Mouse (Mus musculus): ENCODE data around the gene Thy1. TPM values are rescaled to one million over a fixed set of nuclear protein-coding genes. Genes with fewer than 3 reads are reported as not detected.

Gene Thy1
- polyA plus RNA-seq, 1 experiment from 2014 or later = 2.4 TPM

DNA sequence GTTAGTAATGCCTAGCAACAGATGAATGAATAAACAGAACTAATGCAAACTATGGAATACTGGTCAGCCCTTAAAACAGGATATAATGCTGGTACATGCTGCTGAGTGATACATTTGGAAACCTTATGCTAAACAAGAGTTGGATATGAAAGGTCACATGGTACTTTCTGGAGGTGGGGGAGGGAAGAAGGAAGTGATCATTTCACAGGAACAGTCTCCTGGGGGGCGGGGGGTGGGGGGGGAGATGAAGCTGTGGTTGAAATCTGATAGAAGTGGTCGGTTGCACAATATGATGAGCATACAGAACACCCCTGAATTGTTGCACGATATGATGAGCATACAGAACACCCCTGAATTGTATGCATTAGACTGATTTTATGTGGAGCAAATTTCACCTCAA is 19.1 kb upstream of the Thy1 start:
- H3K9ac ChIP-seq (replicated peaks; ENCODE audit: low read length) = no peak overlapping the region
- H3K4me1 ChIP-seq (ENCODE audit: control insufficient read depth, insufficient read depth, low read length) = no peaks in the 10 kb centered on the region
- no peak overlapping the region for H3K4me3 ChIP-seq (ENCODE audit: low read depth, low read length)
- 67% methylated on average over 3 of the region's 3 CpGs for WGBS
- H3K27me3 ChIP-seq (ENCODE audit: control insufficient read depth, insufficient read depth, low read length) = no peaks in the 10 kb centered on the region
- H3K27ac ChIP-seq (replicated peaks; ENCODE audit: low read depth, low read length) = no peak overlapping the region
- H3K9me3 ChIP-seq (replicated peaks; ENCODE audit: control insufficient read depth, low read length) = no peaks in the 10 kb centered on the region
- H3K36me3 ChIP-seq (replicated peaks; ENCODE audit: control insufficient read depth, insufficient read depth, low read depth, low read length) = no peaks in the 10 kb centered on the region
- no peak overlapping the region for H3K4me2 ChIP-seq (ENCODE audit: low read depth, low read length)
- ATAC-seq (replicated peaks; ENCODE audit: insufficient number of reproducible peaks, low FRiP score, low TSS enrichment, low read depth) = no peak
- no peak for DNase-seq (ENCODE audit: low spot score)

GRCm38 (mm10) chr9:44029580-44030236 is 13.5 kb upstream of the Thy1 start:
- Histone ChIP-seq H3K4me3 (ENCODE audit: low read depth, low read length) (no peak overlapping the region), H3K9me3 (replicated peaks; ENCODE audit: control insufficient read depth, low read length) (no peaks in the 10 kb centered on the region), H3K4me2 (ENCODE audit: low read depth, low read length) (no peak overlapping the region), H3K27me3 (ENCODE audit: control insufficient read depth, insufficient read depth, low read length) (no peaks in the 10 kb centered on the region), H3K36me3 (replicated peaks; ENCODE audit: control insufficient read depth, insufficient read depth, low read depth, low read length) (no peaks in the 10 kb centered on the region), H3K27ac (replicated peaks; ENCODE audit: low read depth, low read length) (no peak overlapping the region), H3K4me1 (ENCODE audit: control insufficient read depth, insufficient read depth, low read length) (no peaks in the 10 kb centered on the region), H3K9ac (replicated peaks; ENCODE audit: low read length) (no peak overlapping the region)
- DNase-seq (ENCODE audit: low spot score) = no peak
- 60% methylated on average over 5 of the region's 5 CpGs for WGBS
- ATAC-seq (replicated peaks; ENCODE audit: insufficient number of reproducible peaks, low FRiP score, low TSS enrichment, low read depth) = no peak

DNA sequence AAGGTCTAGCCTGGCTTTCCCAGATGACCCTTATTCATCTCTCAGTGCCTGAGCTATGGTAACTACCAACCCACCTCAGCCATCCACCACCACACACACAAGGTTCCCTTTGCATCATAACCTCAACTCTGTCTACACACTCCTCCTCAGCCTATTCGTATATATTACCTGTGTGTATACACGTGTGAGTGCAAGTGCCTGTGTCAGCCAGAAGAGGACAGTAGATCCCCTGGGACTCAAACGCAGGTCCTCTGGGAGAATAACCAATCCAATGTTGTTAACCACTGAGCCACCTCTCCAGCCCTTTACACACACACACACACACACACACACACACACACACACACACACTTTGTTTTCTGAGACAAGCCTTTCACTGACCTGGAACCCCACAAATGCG is 12.5 kb upstream of the Thy1 start:
- Histone ChIP-seq H3K27me3 (ENCODE audit: control insufficient read depth, insufficient read depth, low read length) (no peaks in the 10 kb centered on the region), H3K9me3 (replicated peaks; ENCODE audit: control insufficient read depth, low read length) (no peaks in the 10 kb centered on the region), H3K4me2 (ENCODE audit: low read depth, low read length) (no peak overlapping the region), H3K4me3 (ENCODE audit: low read depth, low read length) (no peak overlapping the region), H3K9ac (replicated peaks; ENCODE audit: low read length) (no peak overlapping the region), H3K36me3 (replicated peaks; ENCODE audit: control insufficient read depth, insufficient read depth, low read depth, low read length) (no peaks in the 10 kb centered on the region), H3K27ac (replicated peaks; ENCODE audit: low read depth, low read length) (no peak overlapping the region), H3K4me1 (ENCODE audit: control insufficient read depth, insufficient read depth, low read length) (no peaks in the 10 kb centered on the region)
- ATAC-seq (replicated peaks; ENCODE audit: insufficient number of reproducible peaks, low FRiP score, low TSS enrichment, low read depth) = no peak
- 91% methylated on average over 4 of the region's 4 CpGs for WGBS
- no peak for DNase-seq (ENCODE audit: low spot score)

GRCm38 (mm10) chr9:44031079-44031478 is 12.1 kb upstream of the Thy1 start:
- Histone ChIP-seq H3K4me1 (ENCODE audit: control insufficient read depth, insufficient read depth, low read length) (no peaks in the 10 kb centered on the region), H3K36me3 (replicated peaks; ENCODE audit: control insufficient read depth, insufficient read depth, low read depth, low read length) (no peaks in the 10 kb centered on the region), H3K4me3 (ENCODE audit: low read depth, low read length) (no peak overlapping the region), H3K27ac (replicated peaks; ENCODE audit: low read depth, low read length) (no peak overlapping the region), H3K4me2 (ENCODE audit: low read depth, low read length) (no peak overlapping the region), H3K9me3 (replicated peaks; ENCODE audit: control insufficient read depth, low read length) (no peaks in the 10 kb centered on the region), H3K27me3 (ENCODE audit: control insufficient read depth, insufficient read depth, low read length) (no peaks in the 10 kb centered on the region), H3K9ac (replicated peaks; ENCODE audit: low read length) (no peak overlapping the region)
- WGBS = 82% methylated on average over 5 of the region's 5 CpGs
- DNase-seq (ENCODE audit: low spot score) = no peak
- ATAC-seq (replicated peaks; ENCODE audit: insufficient number of reproducible peaks, low FRiP score, low TSS enrichment, low read depth) = no peak

DNA sequence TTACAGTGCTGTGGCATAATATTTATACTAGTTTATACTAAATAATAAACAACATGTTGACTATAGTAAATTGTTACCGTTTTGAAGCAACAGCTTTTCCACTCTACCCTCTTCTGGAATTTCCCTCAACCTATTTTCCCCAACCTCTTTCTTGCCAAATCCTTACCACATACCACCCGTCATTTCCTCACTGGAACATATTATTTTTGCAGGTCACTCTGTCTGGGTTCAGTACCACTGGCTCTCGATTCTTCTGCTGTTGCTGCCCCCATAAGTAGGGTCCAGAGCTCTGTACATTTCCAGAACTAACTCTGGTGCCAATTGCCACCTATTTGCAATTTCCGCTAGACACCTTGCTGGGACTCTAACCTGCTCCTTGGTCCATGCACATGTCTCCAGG is 11.2 kb upstream of the Thy1 start:
- 77% methylated on average over 4 of the region's 4 CpGs for WGBS
- Histone ChIP-seq H3K9me3 (replicated peaks; ENCODE audit: control insufficient read depth, low read length) (no peaks in the 10 kb centered on the region), H3K36me3 (replicated peaks; ENCODE audit: control insufficient read depth, insufficient read depth, low read depth, low read length) (no peaks in the 10 kb centered on the region)

DNA sequence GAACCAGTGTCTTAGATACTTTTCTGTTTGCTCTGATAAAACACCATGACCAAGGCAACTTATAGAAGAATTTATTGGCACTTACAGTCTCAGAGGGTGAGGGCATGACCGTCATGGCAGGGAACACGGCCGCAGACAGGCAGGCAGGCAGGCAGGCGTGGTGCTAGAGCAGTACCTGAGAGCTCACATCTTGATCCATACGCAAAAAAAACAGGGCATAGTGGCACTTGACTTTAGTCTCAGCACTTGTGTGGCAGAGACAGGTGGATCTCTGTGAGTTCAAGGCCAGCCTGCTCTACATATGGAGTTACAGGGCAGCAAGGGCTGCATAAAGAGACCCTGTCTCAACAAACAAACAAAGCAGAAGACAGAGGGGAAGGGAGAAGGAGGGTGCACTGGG is 9.9 kb upstream of the Thy1 start:
- H3K4me1 ChIP-seq (ENCODE audit: control insufficient read depth, insufficient read depth, low read length) = no peaks in the 10 kb centered on the region
- ATAC-seq (replicated peaks; ENCODE audit: insufficient number of reproducible peaks, low FRiP score, low TSS enrichment, low read depth) (no peak), DNase-seq (ENCODE audit: low spot score) (no peak)
- no peak overlapping the region for H3K4me3 ChIP-seq (ENCODE audit: low read depth, low read length)
- H3K9ac ChIP-seq (replicated peaks; ENCODE audit: low read length) = no peak overlapping the region
- H3K4me2 ChIP-seq (ENCODE audit: low read depth, low read length) = no peak overlapping the region
- H3K36me3 ChIP-seq (replicated peaks; ENCODE audit: control insufficient read depth, insufficient read depth, low read depth, low read length) = no peaks in the 10 kb centered on the region
- no peak overlapping the region for H3K27ac ChIP-seq (replicated peaks; ENCODE audit: low read depth, low read length)
- H3K9me3 ChIP-seq (replicated peaks; ENCODE audit: control insufficient read depth, low read length) = no peaks in the 10 kb centered on the region
- no peaks in the 10 kb centered on the region for H3K27me3 ChIP-seq (ENCODE audit: control insufficient read depth, insufficient read depth, low read length)
- 91% methylated on average over 5 of the region's 5 CpGs for WGBS

More for the DNA sequence above, 11.2 kb upstream of the Thy1 start:
- no peak for DNase-seq (ENCODE audit: low spot score)
- Histone ChIP-seq H3K4me2 (ENCODE audit: low read depth, low read length) (no peak overlapping the region), H3K27ac (replicated peaks; ENCODE audit: low read depth, low read length) (no peak overlapping the region), H3K4me3 (ENCODE audit: low read depth, low read length) (no peak overlapping the region), H3K9ac (replicated peaks; ENCODE audit: low read length) (no peak overlapping the region), H3K27me3 (ENCODE audit: control insufficient read depth, insufficient read depth, low read length) (no peaks in the 10 kb centered on the region), H3K4me1 (ENCODE audit: control insufficient read depth, insufficient read depth, low read length) (no peaks in the 10 kb centered on the region)
- no peak for ATAC-seq (replicated peaks; ENCODE audit: insufficient number of reproducible peaks, low FRiP score, low TSS enrichment, low read depth)

DNA sequence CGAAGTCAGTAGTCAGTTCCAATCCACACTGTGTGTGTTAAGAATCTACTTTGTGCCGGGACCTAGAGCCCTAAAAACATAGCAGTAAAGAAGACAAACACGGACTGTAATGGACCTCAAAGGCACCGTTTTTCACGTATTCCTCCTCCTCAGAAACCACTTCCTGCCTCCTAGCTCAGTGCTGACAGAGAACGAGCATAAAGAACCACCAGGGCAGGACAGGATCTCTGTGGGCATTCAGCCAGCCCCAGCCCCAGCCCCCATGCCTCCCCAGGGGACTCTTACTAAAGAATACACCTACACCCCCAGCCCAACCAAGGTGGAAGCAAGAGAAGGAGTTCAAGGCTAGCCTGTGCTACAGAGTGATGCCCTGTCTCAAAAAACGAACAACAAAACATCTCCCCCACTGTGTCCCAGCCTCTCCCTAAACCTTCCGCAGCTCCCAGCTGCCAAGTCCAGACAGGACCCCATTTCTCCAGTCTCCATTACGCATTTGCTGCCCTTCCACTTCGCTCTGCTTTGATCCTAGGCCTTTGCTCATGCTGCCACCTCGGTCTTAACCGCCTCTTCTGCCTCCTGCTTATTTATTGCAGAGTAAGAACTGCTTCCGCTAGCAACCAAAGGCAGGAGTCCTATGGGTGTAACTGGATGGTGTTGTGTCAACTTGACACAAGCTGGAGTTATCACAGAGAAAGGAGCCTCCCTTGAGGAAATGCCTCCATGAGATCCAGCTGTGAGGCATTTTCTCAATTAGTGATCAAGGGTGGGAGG is 9.0 kb upstream of the Thy1 start:
- Histone ChIP-seq H3K4me1 (ENCODE audit: control insufficient read depth, insufficient read depth, low read length) (no peaks in the 10 kb centered on the region), H3K27me3 (ENCODE audit: control insufficient read depth, insufficient read depth, low read length) (no peaks in the 10 kb centered on the region), H3K9ac (replicated peaks; ENCODE audit: low read length) (no peak overlapping the region), H3K4me2 (ENCODE audit: low read depth, low read length) (no peak overlapping the region), H3K36me3 (replicated peaks; ENCODE audit: control insufficient read depth, insufficient read depth, low read depth, low read length) (no peaks in the 10 kb centered on the region), H3K4me3 (ENCODE audit: low read depth, low read length) (no peak overlapping the region), H3K27ac (replicated peaks; ENCODE audit: low read depth, low read length) (no peak overlapping the region), H3K9me3 (replicated peaks; ENCODE audit: control insufficient read depth, low read length) (no peaks in the 10 kb centered on the region)
- 70% methylated on average over 13 of the region's 13 CpGs for WGBS
- ATAC-seq (replicated peaks; ENCODE audit: insufficient number of reproducible peaks, low FRiP score, low TSS enrichment, low read depth) (no peak), DNase-seq (ENCODE audit: low spot score) (no peak)

DNA sequence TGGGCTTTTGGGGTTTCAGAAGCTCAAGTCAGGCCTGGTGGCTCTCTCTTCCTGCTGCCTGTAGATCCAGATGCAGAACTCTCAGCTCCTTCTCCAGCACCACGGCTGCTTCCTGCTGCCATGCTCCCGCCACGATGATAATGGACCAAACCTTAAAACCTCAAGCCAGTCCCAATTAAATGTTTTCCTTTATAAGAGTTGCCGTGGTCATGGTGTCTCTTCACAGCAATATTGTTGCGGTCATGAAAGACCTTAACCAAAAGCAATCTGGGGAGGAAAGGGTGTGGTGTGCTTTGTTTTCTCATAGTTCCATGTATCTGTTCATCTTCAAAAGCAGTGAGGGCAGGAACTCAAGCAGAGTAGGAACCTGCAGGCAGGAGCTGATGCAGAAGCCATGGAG is 6.1 kb upstream of the Thy1 start:
- Histone ChIP-seq H3K27me3 (ENCODE audit: control insufficient read depth, insufficient read depth, low read length) (no peaks in the 10 kb centered on the region), H3K4me1 (ENCODE audit: control insufficient read depth, insufficient read depth, low read length) (no peaks in the 10 kb centered on the region), H3K9me3 (replicated peaks; ENCODE audit: control insufficient read depth, low read length) (no peaks in the 10 kb centered on the region), H3K4me3 (ENCODE audit: low read depth, low read length) (no peak overlapping the region), H3K4me2 (ENCODE audit: low read depth, low read length) (no peak overlapping the region), H3K9ac (replicated peaks; ENCODE audit: low read length) (no peak overlapping the region), H3K27ac (replicated peaks; ENCODE audit: low read depth, low read length) (no peak overlapping the region), H3K36me3 (replicated peaks; ENCODE audit: control insufficient read depth, insufficient read depth, low read depth, low read length) (no peaks in the 10 kb centered on the region)
- DNase-seq (ENCODE audit: low spot score) (no peak), ATAC-seq (replicated peaks; ENCODE audit: insufficient number of reproducible peaks, low FRiP score, low TSS enrichment, low read depth) (no peak)
- WGBS = 86% methylated on average over 5 of the region's 5 CpGs

Data from embryonic facial prominence, embryonic 11.5 days (tissue).